Mouse (Mus musculus): Measurements from ENCODE around the gene Lbh. TPM values are rescaled to one million over a fixed set of nuclear protein-coding genes. Genes with fewer than 3 reads are reported as not detected.

Gene Lbh
- polyA plus RNA-seq, 1 experiment from 2014 or later, result 10.5 TPM

DNA sequence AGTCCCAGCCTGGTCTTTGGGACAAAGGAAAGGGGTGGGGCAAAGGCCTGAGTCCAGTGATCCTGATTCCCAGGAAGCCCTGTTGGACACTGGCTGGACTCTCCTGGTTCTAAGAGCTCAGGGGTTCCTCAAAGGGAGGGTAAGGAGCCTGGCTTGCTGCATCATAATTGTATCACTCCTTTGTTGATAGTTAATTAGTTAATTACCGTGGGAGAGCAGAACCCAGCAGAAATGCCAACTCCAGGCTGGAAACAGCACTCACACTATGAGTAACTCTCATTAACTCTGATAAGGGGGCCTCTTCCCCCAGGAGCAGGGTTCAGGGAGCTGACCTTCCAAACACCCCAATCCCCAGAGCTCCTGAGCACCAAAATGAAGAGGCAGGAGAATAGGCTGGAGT is 59.5 kb downstream of the Lbh start:
- Histone ChIP-seq H3K36me3 (ENCODE audit: control insufficient read depth, insufficient read depth, low read length) (no peaks in the 10 kb centered on the region), H3K4me1 (ENCODE audit: control insufficient read depth, insufficient read depth, low read length) (no peaks in the 10 kb centered on the region), H3K4me2 (replicated peaks; ENCODE audit: low read depth, low read length) (no peak overlapping the region), H3K27me3 (ENCODE audit: control insufficient read depth, insufficient read depth, low read length) (no peaks in the 10 kb centered on the region; the same call in 1 of the 2 replicates), H3K9me3 (ENCODE audit: control insufficient read depth, low read length) (no peaks in the 10 kb centered on the region), H3K4me3 (ENCODE audit: low read length) (no peak overlapping the region), H3K27ac (ENCODE audit: low read depth, low read length) (no peak overlapping the region), H3K9ac (ENCODE audit: low read depth, low read length) (no peak overlapping the region)
- WGBS, result 76% methylated on average over 1 of the region's 1 CpGs
- ATAC-seq (ENCODE audit: low FRiP score, low TSS enrichment), result no peak

GRCm38 (mm10) chr17:72982156-72982555 is 64.1 kb downstream of the Lbh start:
- H3K27ac ChIP-seq (ENCODE audit: low read depth, low read length), result no peak overlapping the region
- H3K36me3 ChIP-seq (ENCODE audit: control insufficient read depth, insufficient read depth, low read length), result no peaks in the 10 kb centered on the region
- H3K4me1 ChIP-seq (ENCODE audit: control insufficient read depth, insufficient read depth, low read length), result no peaks in the 10 kb centered on the region
- no peak for ATAC-seq (ENCODE audit: low FRiP score, low TSS enrichment)
- H3K9ac ChIP-seq (ENCODE audit: low read depth, low read length), result no peak overlapping the region
- 62% methylated on average over 6 of the region's 6 CpGs for WGBS
- no peak overlapping the region for H3K4me3 ChIP-seq (ENCODE audit: low read length)
- H3K4me2 ChIP-seq (replicated peaks; ENCODE audit: low read depth, low read length), result no peak overlapping the region
- H3K9me3 ChIP-seq (ENCODE audit: control insufficient read depth, low read length), result no peaks in the 10 kb centered on the region
- H3K27me3 ChIP-seq (ENCODE audit: control insufficient read depth, insufficient read depth, low read length), result no peaks in the 10 kb centered on the region

- no peaks in the 10 kb centered on the region for H3K27me3 ChIP-seq (ENCODE audit: control insufficient read depth, insufficient read depth, low read length)
- no peak overlapping the region for H3K9ac ChIP-seq (ENCODE audit: low read depth, low read length)
- H3K4me2 ChIP-seq (replicated peaks; ENCODE audit: low read depth, low read length), result no peak overlapping the region
- no peaks in the 10 kb centered on the region for H3K4me1 ChIP-seq (ENCODE audit: control insufficient read depth, insufficient read depth, low read length)
- no peak for ATAC-seq (ENCODE audit: low FRiP score, low TSS enrichment)
- H3K27ac ChIP-seq (ENCODE audit: low read depth, low read length), result no peak overlapping the region
- no peaks in the 10 kb centered on the region for H3K9me3 ChIP-seq (ENCODE audit: control insufficient read depth, low read length)
- 89% methylated on average over 7 of the region's 7 CpGs for WGBS
- no peak overlapping the region for H3K4me3 ChIP-seq (ENCODE audit: low read length)
- no peaks in the 10 kb centered on the region for H3K36me3 ChIP-seq (ENCODE audit: control insufficient read depth, insufficient read depth, low read length)
Measured at GRCm38 (mm10) chr17:72983471-72983870, 65.4 kb downstream of the Lbh start.

DNA sequence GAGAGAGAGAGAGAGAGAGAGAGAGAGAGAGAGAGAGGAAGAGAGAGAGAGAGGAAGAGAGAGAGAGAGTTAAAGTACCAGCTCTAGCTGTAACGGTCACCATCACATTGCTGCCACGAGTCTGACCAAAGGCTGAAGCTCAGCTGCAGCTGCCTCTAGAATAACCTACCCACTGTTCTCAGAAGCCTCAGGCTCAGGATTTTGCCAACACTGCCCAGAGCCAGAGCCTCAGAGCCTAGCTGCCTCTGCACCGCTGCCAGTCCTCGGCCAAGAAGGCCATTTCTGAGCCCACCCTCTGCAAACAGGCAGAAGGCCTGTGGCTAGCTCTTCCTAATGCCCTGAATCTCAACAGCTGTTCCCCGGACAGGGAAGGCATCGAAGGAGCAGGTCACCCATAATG is 70.9 kb downstream of the Lbh start:
- Histone ChIP-seq H3K4me1 (ENCODE audit: control insufficient read depth, insufficient read depth, low read length) (no peaks in the 10 kb centered on the region), H3K9ac (ENCODE audit: low read depth, low read length) (no peak overlapping the region), H3K4me3 (ENCODE audit: low read length) (no peak overlapping the region), H3K27ac (ENCODE audit: low read depth, low read length) (no peak overlapping the region), H3K9me3 (ENCODE audit: control insufficient read depth, low read length) (no peaks in the 10 kb centered on the region), H3K27me3 (ENCODE audit: control insufficient read depth, insufficient read depth, low read length) (no peaks in the 10 kb centered on the region), H3K36me3 (ENCODE audit: control insufficient read depth, insufficient read depth, low read length) (no peaks in the 10 kb centered on the region), H3K4me2 (replicated peaks; ENCODE audit: low read depth, low read length) (no peak overlapping the region)
- no peak for ATAC-seq (ENCODE audit: low FRiP score, low TSS enrichment)
- 80% methylated on average over 6 of the region's 6 CpGs for WGBS

Other genes starting within 250 kb of the Lbh start
- gene Ypel5, start 81.9 kb upstream of the Lbh start, polyA plus RNA-seq (2014; fragmentation: Nextera tagmentation; extraction: Ambion mirVana), result 42.5 and 43.5 TPM in 2 replicates
- 13.6 and 24.9 TPM in 2 replicates for gene Lclat1, start 189.7 kb downstream of the Lbh start, polyA plus RNA-seq (2014; fragmentation: Nextera tagmentation; extraction: Ambion mirVana)